Mouse (Mus musculus) testis, adult 2 months (tissue): ENCODE measurements around the gene Gm43302. TPM values are rescaled to one million over a fixed set of nuclear protein-coding genes. Genes with fewer than 3 reads are reported as not detected.
"Not testable (repeated sequence)": the region's sequence is repeated elsewhere in the genome, so short reads cannot be mapped to it uniquely, and the experiment has no call there.

Source experiments
- H3K27ac ChIP-seq: fragments of 200-500 bp; 2 replicates; pipeline ENCODE4 v1.5.1; 2012; ENCODE audit warnings: low read depth, low read length; ENCODE audit not compliant: control insufficient read depth, insufficient read depth
- H3K27me3 ChIP-seq: fragments of 200-500 bp; 2 replicates; pipeline ENCODE4 v1.6.1; 2012; ENCODE audit warnings: mild to moderate bottlenecking, low read length, moderate library complexity; ENCODE audit not compliant: control insufficient read depth, insufficient read depth
- H3K36me3 ChIP-seq: fragments of 200-500 bp; 2 replicates; pipeline ENCODE4 v1.6.1; 2012; ENCODE audit warnings: mild to moderate bottlenecking, low read length; ENCODE audit not compliant: control insufficient read depth, insufficient read depth
- H3K4me1 ChIP-seq: fragments of 200-500 bp; 2 replicates; pipeline ENCODE4 v1.6.1; 2012; ENCODE audit warnings: low read length; ENCODE audit not compliant: control insufficient read depth, insufficient read depth
- H3K4me3 ChIP-seq: fragments of 200-500 bp; 2 replicates; pipeline ENCODE4 v1.5.1; 2012; ENCODE audit warnings: low read depth, mild to moderate bottlenecking, low read length, moderate library complexity, mixed read lengths; ENCODE audit not compliant: control insufficient read depth
- CTCF ChIP-seq: fragments of 200-500 bp; IDR thresholded peaks from 2 replicates; pipeline ENCODE4 v1.5.1; 2012; ENCODE audit warnings: low read depth, mild to moderate bottlenecking, inconsistent platforms, low read length, moderate library complexity; ENCODE audit not compliant: control insufficient read depth, insufficient read depth, insufficient replicate concordance
- POLR2A ChIP-seq: fragments of 200-500 bp; IDR thresholded peaks from 2 replicates; pipeline ENCODE4 v1.6.1; 2012; ENCODE audit warnings: low read depth, mild to moderate bottlenecking, inconsistent platforms, low read length, moderate library complexity; ENCODE audit not compliant: control insufficient read depth
- polyA plus RNA-seq: library from polyadenylated mRNA; depleted of rRNA; stranded (reverse); fragments of >200 nt; gene quantifications from 2 replicates; pipeline ENCODE4 v1.2.3, GENCODE M21; 2012; rRNA removed

The Gm43302 gene
- 0.14 and 0.22 TPM in 2 replicates for polyA plus RNA-seq

DNA sequence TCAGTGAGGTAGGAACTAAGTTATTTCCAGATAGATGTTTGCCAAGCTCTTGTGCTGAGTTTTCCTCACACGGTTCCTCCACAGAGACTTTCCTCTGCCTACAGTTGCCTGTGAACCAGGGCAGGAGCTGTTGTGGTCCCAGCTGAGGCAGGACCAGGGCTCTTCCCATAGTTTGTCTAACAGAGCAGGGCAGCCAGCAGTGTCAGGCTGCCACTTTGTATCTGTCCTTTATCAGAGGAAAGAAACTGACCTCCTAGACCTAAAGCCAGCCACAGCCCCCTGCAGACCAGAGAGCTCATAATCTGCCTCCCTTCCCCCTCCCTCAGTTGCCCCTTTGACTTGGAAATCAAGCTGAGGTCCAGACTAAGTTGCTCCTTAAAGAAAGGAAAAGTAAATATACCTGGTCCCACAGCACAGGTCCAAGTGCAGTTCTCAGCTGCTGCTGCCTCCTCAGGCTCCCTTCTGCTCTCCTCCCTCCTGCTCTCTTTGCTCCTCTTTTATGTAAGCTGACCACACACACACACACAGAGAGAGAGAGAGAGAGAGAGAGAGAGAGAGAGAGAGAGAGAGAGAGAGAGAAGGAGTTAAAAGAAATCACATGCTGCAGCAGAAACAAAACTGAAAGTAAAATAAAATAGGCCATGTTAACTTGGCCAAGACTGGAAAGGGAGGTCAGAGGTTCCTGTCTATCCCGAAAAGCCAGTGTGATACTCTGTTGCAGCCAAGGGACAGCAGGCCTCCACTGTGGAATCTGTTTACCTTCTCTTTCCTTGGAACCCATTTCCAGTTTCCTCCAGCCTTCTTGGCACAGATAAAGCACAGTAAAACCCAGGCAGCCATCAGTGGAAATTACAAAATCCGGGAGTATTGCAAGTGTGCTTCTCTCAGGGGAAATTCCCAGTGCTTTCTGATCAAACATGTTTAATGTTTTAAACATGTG, at the start of gene Gm43302, which contains the start of gene Gbp6:
Gm43302 (minus strand) TSS at position 470 of the 940 bp plus-strand sequence.
Gbp6 (minus strand) TSS at position 473 of the 940 bp plus-strand sequence.
- H3K4me1 ChIP-seq, H3K36me3 ChIP-seq, H3K27me3 ChIP-seq, H3K4me3 ChIP-seq: not testable (repeated sequence)
- H3K27ac ChIP-seq, result peak within 1 kb of the TSS; percentile 74

DNA sequence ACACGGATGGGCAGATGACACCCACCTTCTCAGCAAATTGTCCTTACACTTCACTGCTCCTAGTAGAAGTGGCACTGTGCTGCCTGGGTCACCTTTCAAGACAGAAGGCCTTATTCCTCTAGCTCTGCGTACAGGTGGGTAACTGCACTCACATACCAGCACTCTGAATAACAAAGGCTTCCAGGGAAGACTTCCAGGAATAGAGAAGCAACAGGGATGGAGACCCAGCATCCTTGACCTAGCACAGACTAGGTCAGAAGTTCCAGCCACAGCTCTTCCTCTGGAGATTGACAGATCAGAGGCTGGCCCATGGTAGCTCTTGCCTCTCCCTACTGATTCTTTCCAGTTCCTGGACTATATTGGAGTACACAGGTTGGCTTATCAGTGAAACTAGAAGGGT, 47.8 kb upstream of the Gm43302 start:
- Histone ChIP-seq H3K4me3 (no peak overlapping the region), H3K27me3 (no peaks in the 10 kb centered on the region), H3K27ac (no peak overlapping the region), H3K36me3 (no peaks in the 10 kb centered on the region), H3K4me1 (no peaks in the 10 kb centered on the region)
- TF ChIP-seq POLR2A, result no peak
- TF ChIP-seq CTCF, result no peak

DNA sequence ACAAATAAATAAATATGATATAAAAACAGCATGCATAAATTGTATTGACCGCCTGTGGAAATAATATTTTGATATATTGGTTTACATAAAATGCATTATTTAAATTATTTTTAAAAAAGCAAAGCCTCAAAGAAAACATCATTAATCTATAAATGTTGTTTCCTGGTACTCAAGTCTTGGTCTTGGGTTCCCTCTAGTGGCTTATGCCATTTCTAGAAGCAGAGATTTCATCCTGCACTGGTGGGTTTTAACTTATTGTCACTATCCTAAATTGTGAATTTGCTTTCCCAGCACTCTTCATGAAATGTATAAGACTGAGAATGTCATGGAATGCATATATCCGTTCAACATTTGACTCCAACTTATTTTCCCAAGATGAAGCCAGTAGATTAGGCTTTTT, 29.0 kb upstream of the Gm43302 start:
- TF ChIP-seq POLR2A (no peak), CTCF (no peak)
- H3K36me3 ChIP-seq, result no peaks in the 10 kb centered on the region
- H3K27ac ChIP-seq, result no peak overlapping the region
- no peaks in the 10 kb centered on the region for H3K27me3 ChIP-seq
- no peaks in the 10 kb centered on the region for H3K4me1 ChIP-seq
- H3K4me3 ChIP-seq, result no peak overlapping the region

DNA sequence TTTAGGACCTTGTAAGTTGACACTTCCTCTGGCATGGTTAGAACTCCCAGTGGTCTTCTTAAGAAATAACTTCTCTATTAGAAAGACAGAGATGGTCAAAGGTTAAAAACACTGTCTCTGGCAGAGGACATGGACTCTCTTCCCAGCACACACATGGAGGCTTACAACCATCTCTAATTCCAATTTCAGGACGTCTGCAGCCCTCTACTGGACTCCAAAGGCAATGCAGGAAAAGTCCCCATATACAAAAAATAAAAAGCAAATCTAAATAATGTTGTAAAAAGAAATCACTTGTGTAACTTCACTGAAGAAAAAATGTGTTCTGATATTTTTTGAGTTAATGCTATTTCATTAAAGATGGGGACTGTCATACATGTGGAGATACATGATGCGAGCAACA, 17.4 kb upstream of the Gm43302 start:
- no peak overlapping the region for H3K27ac ChIP-seq
- no peak for TF ChIP-seq POLR2A
- no peak for TF ChIP-seq CTCF
- H3K4me3 ChIP-seq, result no peak overlapping the region
- no peaks in the 10 kb centered on the region for H3K4me1 ChIP-seq
- no peaks in the 10 kb centered on the region for H3K27me3 ChIP-seq
- H3K36me3 ChIP-seq, result no peaks in the 10 kb centered on the region

DNA sequence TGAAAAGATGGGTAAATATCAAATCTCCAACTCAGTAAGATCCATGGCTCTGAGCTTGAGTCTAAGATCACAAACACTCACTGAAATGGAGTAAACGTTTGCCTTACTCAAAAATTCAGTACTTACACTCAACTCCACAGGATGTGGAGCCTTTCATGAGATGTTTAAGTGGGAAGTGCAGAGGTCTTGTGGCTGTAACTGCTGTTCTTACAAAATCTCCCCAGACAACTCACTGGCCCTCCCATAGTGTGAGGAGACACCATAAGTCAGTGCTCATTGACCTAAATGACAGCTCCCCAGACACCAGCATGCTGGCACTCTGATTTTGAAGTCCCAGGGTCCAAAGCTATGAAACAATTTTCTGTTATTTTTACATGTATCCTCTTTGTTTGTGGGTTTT, 15.7 kb upstream of the Gm43302 start:
- not testable (repeated sequence) for H3K27ac ChIP-seq, H3K27me3 ChIP-seq, H3K4me3 ChIP-seq, H3K36me3 ChIP-seq, H3K4me1 ChIP-seq

DNA sequence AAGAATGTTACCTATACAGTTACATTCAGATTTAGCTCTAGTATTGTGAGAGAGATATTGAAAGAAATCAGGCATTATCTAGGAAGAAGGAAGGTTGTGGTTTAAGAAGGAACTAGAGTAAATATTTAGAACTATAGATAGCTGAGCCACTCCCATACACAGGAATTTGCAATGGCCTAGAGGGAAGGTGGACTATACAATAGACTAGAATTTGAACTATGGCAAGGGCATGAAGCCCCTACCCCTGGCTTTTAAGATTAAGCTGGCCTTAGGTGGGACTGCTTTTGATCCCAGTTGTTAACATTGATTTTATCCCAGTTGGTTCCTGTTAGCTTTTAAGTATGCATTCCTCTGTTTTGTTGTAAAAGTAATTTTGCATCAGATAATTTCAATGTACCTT, 13.5 kb upstream of the Gm43302 start:
- not testable (repeated sequence) for H3K4me3 ChIP-seq, H3K27ac ChIP-seq, H3K4me1 ChIP-seq, H3K27me3 ChIP-seq, H3K36me3 ChIP-seq

DNA sequence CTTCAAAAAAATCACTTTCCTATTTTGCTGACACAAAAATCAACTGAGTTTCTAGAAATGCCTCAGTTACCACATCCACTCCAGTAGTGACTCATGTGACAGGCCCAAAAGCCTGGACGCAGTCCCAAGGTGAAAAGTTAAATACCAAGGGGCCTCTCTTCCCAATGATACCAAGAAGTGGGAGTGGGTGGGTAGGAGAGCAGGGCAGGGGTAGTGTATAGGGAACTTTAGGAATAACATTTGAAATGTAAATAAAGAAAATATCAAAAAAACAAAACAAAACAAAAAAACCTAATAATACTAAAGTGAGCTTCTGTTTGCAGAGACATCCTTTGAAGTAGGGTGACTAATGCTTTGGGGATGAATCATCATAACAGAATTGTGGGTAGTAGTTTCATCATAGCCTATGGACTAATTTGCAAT, 12.7 kb upstream of the Gm43302 start:
- H3K4me1 ChIP-seq, result no peaks in the 10 kb centered on the region
- H3K4me3 ChIP-seq, result no peak overlapping the region
- no peaks in the 10 kb centered on the region for H3K36me3 ChIP-seq
- TF ChIP-seq POLR2A (no peak), CTCF (no peak)
- no peak overlapping the region for H3K27ac ChIP-seq
- H3K27me3 ChIP-seq, result no peaks in the 10 kb centered on the region

DNA sequence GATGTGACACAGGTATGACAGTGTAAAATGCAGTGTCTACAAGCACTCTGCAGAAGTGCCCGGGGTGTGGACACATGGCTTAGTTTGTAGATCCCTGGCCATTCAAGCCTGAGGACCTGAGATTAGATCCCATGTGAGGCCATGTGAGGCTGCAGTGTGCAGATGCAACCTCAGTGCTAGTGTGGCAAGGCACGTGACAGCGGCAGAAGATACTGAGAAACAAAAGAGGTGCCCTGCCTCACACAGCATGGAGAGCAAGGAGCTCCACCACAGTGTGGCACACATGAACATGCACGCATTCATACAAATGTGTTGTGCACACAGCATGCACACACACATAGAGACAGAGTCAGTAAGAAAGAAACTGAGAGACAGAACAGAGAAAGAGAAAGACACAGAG, 12.2 kb upstream of the Gm43302 start:
- H3K27me3 ChIP-seq, H3K4me3 ChIP-seq, H3K4me1 ChIP-seq, H3K27ac ChIP-seq, H3K36me3 ChIP-seq: not testable (repeated sequence)
